In the genomic region with DNA sequence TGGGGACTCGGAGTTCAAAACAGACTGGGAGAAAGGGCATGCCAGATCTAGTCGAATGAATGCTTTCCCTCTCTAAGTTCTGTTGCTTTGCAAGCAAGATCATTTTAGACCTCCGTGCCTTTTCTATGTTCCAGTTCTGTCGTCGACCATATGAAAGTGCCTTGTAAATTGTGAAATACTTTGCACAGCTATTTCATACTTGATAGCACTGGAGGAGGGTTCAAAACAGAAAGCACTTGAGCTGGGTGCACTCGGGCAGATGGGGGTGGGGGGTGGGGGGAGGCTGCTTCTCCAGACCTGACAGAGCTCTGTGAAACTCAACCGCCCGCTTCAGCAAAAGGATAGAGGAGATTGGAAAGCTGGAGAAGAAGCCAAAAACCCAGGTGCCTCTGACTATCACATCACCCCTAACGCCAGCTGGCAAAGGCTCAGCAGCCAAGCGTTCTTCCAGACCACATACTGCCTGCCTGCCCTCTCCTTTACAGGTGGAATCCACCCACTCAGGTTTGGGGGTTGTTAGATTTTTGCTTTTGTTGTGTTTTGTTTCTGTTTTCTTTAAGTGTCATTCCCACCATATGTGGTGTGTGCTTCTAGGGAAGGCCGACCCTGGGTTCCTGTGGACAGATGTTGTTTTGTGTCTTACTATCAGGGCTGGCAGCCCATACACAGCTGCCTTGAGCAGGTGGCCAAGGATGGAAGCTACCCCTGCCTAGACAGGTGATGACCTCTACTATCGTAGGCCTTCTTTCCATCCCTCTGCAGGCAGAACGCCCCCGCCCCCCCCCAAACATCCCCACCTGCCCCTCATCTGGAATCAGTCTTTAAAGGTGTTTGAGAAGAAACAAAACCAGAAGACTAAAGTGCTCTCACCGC, we compare ENCODE assay signal across 9 mouse cellular contexts. TPM values are rescaled to one million over a fixed set of nuclear protein-coding genes. Genes with fewer than 3 reads are reported as not detected.
A peak's percentile ranks its signal among the peaks of the same experiment; 100 is the strongest.
DNase-seq lines count a peak whose midpoint lies in the region; ATAC-seq and TF ChIP-seq lines count a peak whose summit lies in the region.
"Had no signal": no experiment of that assay in that cellular context is flagged by ENCODE, and none has a peak within 500 bp of the region (broad histone marks: within the 10 kb centered on the region; RNA-seq: fewer than 3 reads in every experiment).

No protein-coding gene starts in this region.

- in situ Hi-C loops in CH12.LX (cut with MboI; ENCODE audit: low pct_ligation_motif_present, low pct_unique_long_range_greater_than_20kb, low sequenced_read_pairs): no loop called here

- no peak for TF ChIP-seq POLR2A in CH12.LX (IDR thresholded peaks at IDR 0.05; ENCODE audit: low read depth, low read length)
- no peak for TF ChIP-seq POLR2A in olfactory bulb, adult 2 months (IDR thresholded peaks at IDR 0.05; ENCODE audit: insufficient read depth, low read depth, low read length)

- no peaks in the 10 kb centered on the region for H3K36me3 ChIP-seq in CH12.LX (replicated peaks in 1 of 2; ENCODE audit: control insufficient read depth in 1 of 2, insufficient read depth in 1 of 2, low read length in 1 of 2)
- H3K36me3 ChIP-seq in forebrain, embryonic 12.5 days (replicated peaks): no peaks in the 10 kb centered on the region

- H3K27me3 ChIP-seq in CH12.LX (replicated peaks): peaks cover 61% of the 10 kb centered on the region
- H3K27me3 ChIP-seq in forebrain, embryonic 12.5 days: 0 out of 2 replicates have a peak, but pooled peaks cover 4% of the 10 kb centered on the region
- H3K27me3 ChIP-seq: Patski had no signal

- ATAC-seq in forebrain, embryonic 12.5 days (ENCODE audit: low FRiP score): no peak
- ATAC-seq in frontal cortex, adult (ENCODE audit: low TSS enrichment): no peak
- ATAC-seq: Patski had no signal

- peaks cover 4% of the 10 kb centered on the region for H3K9me3 ChIP-seq in CH12.LX (replicated peaks; ENCODE audit: low read length)
- no peaks in the 10 kb centered on the region for H3K9me3 ChIP-seq in forebrain, embryonic 12.5 days

- DNase-seq in gastrocnemius, adult 18-20 months (ENCODE audit: low spot score): peak; percentile 41
- no peak for DNase-seq in gastrocnemius, postnatal 10 days
- no peak for DNase-seq in CH12.LX (ENCODE audit: extremely low read depth)
- peak; percentile 14 for DNase-seq in kidney, postnatal 14 days
- DNase-seq in adrenal gland, postnatal 14 days: no peak

- TF ChIP-seq CTCF in CH12.LX (conservative IDR thresholded peaks at IDR 0.05 in 1 of 2, IDR thresholded peaks at IDR 0.05 in 1 of 2; ENCODE audit: low read depth in 2 of 2, low read length in 2 of 2): no peak
- no peak for TF ChIP-seq CTCF in olfactory bulb, adult 2 months (IDR thresholded peaks at IDR 0.05; ENCODE audit: insufficient read depth, low read depth, low read length)

- no peak overlapping the region for H3K4me3 ChIP-seq in CH12.LX (replicated peaks in 1 of 3; ENCODE audit: low read depth in 2 of 3, low read length in 2 of 3, poor library complexity in 1 of 3)
- H3K4me3 ChIP-seq in forebrain, embryonic 12.5 days (replicated peaks): peak overlapping the region; percentile 72
- peak overlapping the region; percentile 56 for H3K4me3 ChIP-seq in olfactory bulb, adult 2 months (ENCODE audit: insufficient read depth, low read depth, low read length)

- H3K4me1 ChIP-seq in CH12.LX (ENCODE audit: control insufficient read depth in 1 of 2, insufficient read depth in 2 of 2): peaks cover 5 to 43% of the 10 kb centered on the region in 2 experiments
- H3K4me1 ChIP-seq in forebrain, embryonic 12.5 days: peaks cover 77% of the 10 kb centered on the region
- peaks cover 38% of the 10 kb centered on the region for H3K4me1 ChIP-seq in olfactory bulb, adult 2 months (ENCODE audit: control insufficient read depth, insufficient read depth, low read length)

- peak overlapping the region; percentile 13; the same call in 1 of the 2 replicates for H3K4me2 ChIP-seq in CH12.LX (ENCODE audit: insufficient read depth, low read depth, poor library complexity, severe bottlenecking)
- peak overlapping the region; percentile 91 for H3K4me2 ChIP-seq in forebrain, embryonic 12.5 days

- H3K9ac ChIP-seq in CH12.LX (ENCODE audit: insufficient read depth, low read depth): no peak overlapping the region
- H3K9ac ChIP-seq in forebrain, embryonic 12.5 days: peak overlapping the region; percentile 87

- no peak for TF ChIP-seq EP300 in CH12.LX (IDR thresholded peaks at IDR 0.05; ENCODE audit: low read length)

- no peak for TF ChIP-seq RAD21 in CH12.LX (IDR thresholded peaks at IDR 0.05; ENCODE audit: low read depth, low read length)

- WGBS in forebrain, embryonic 12.5 days: 21% methylated on average over 15 of the region's 15 CpGs
- 23% methylated on average over 15 of the region's 15 CpGs for WGBS in olfactory bulb, adult 2 months

- H3K79me2 ChIP-seq in CH12.LX (replicated peaks; ENCODE audit: control insufficient read depth, extremely low read depth, insufficient read depth, poor library complexity, severe bottlenecking): no peaks in the 10 kb centered on the region

- no peak overlapping the region for H3K27ac ChIP-seq in CH12.LX (ENCODE audit: insufficient read depth, low read depth)
- H3K27ac ChIP-seq in forebrain, embryonic 12.5 days: peak overlapping the region; percentile 97
- H3K27ac ChIP-seq in olfactory bulb, adult 2 months (ENCODE audit: insufficient read depth, low read depth, low read length): peak overlapping the region; percentile 74

- dilution Hi-C loops in CH12.LX (cut with MboI; ENCODE audit: extremely low pct_ligation_motif_present, extremely low pct_unique_long_range_greater_than_20kb, low sequenced_read_pairs): no loop called here

TF ChIP-seq in CH12.LX, 34 proteins besides CTCF, POLR2A, EP300 and RAD21:
- TF ChIP-seq NRF1 (IDR thresholded peaks at IDR 0.05; ENCODE audit: low read depth, low read length) (no peak), HCFC1 (IDR thresholded peaks at IDR 0.05; ENCODE audit: low read depth, low read length) (no peak), UBTF (IDR thresholded peaks at IDR 0.05; ENCODE audit: low read depth, low read length) (no peak), ZKSCAN1 (IDR thresholded peaks at IDR 0.05; ENCODE audit: borderline replicate concordance, low read depth, low read length) (no peak), CHD1 (IDR thresholded peaks at IDR 0.05; ENCODE audit: low read depth, low read length) (no peak), GABPA (IDR thresholded peaks at IDR 0.05; ENCODE audit: insufficient replicate concordance, low read depth, low read length) (no peak), MAZ (IDR thresholded peaks at IDR 0.05; ENCODE audit: low read depth, low read length) (no peak), ZMIZ1 (IDR thresholded peaks at IDR 0.05; ENCODE audit: low read depth, low read length) (no peak), IRF4 (IDR thresholded peaks at IDR 0.05; ENCODE audit: low read depth, low read length) (no peak), CHD2 (IDR thresholded peaks at IDR 0.05; ENCODE audit: low read length) (no peak), MYC (IDR thresholded peaks at IDR 0.05; ENCODE audit: low read depth, low read length) (no peak), ZNF384 (IDR thresholded peaks at IDR 0.05; ENCODE audit: low read depth, low read length) (no peak), RCOR1 (conservative IDR thresholded peaks at IDR 0.05; ENCODE audit: low read depth, low read length) (no peak), ELF1 (IDR thresholded peaks at IDR 0.05; ENCODE audit: low read depth, low read length) (no peak), BHLHE40 (IDR thresholded peaks at IDR 0.05; ENCODE audit: low read depth, low read length) (no peak), JUND (conservative IDR thresholded peaks at IDR 0.05; ENCODE audit: low read depth, low read length) (no peak), POLR2AphosphoS2 (IDR thresholded peaks at IDR 0.05; ENCODE audit: low read depth, low read length) (no peak), PAX5 (IDR thresholded peaks at IDR 0.05; ENCODE audit: low read length) (no peak), MXI1 (IDR thresholded peaks at IDR 0.05; ENCODE audit: low read depth, low read length) (no peak), MAFK (IDR thresholded peaks at IDR 0.05; ENCODE audit: insufficient replicate concordance, low read length) (no peak)

RNA-seq across cellular contexts. Expression of gene Smad3, which starts 1.9 kb away (rescaled TPM):
- 10 to 100 TPM; 56.8 to 76.4 TPM for total RNA-seq in gastrocnemius, adult 18-20 months (2021)
- 10 to 100 TPM; 44.9 to 45.0 TPM for total RNA-seq in gastrocnemius, postnatal 10 days (2021)
- total RNA-seq in CH12.LX (2012; rRNA removed) (0.50 and 0.81 TPM in 2 replicates), CH12.LX (2014; rRNA removed) (0.43 and 1.5 TPM in 2 replicates)
- 0.90 and 1.2 TPM in 2 replicates for polyA plus RNA-seq in CH12.LX (2012; ENCODE audit: insufficient read length, low read depth)
- polyA plus RNA-seq in forebrain, embryonic 12.5 days (2016; fragmentation: Nextera tagmentation; extraction: Ambion mirVana): 23.1 and 23.6 TPM in 2 replicates
- not detected in 2 replicates for polyA plus RNA-seq in olfactory bulb, adult 2 months (2012; ENCODE audit: insufficient read depth, insufficient read length, low replicate concordance, missing spikeins)
- 26.5 and 32.9 TPM in 2 replicates for total RNA-seq in adrenal gland, postnatal 14 days (2021)

Comparison
In these comparisons a context has a peak if more than half of its experiments do, and no peak if none do; other contexts are left out.
1. DNase-seq: peak in gastrocnemius, adult 18-20 months (single experiment) and kidney, postnatal 14 days (single experiment); none in gastrocnemius, postnatal 10 days (single experiment), CH12.LX (single experiment) and adrenal gland, postnatal 14 days (single experiment).
2. H3K4me3 ChIP-seq: peak in forebrain, embryonic 12.5 days (single experiment) and olfactory bulb, adult 2 months (single experiment); none in CH12.LX (0 of 3).
3. RNA of gene Smad3, which starts 1.9 kb away (total RNA-seq): 56.8 to 76.4 TPM in gastrocnemius, adult 18-20 months, 44.9 to 45.0 TPM in gastrocnemius, postnatal 10 days and 26.5 to 32.9 TPM in adrenal gland, postnatal 14 days; 0.43 to 1.5 TPM in CH12.LX; every median in the first group is over 10 times any median in the second.